Mouse (Mus musculus): ENCODE measurements around the gene Ubtd1. TPM values are rescaled to one million over a fixed set of nuclear protein-coding genes. Genes with fewer than 3 reads are reported as not detected.

Gene Ubtd1
- total and polyA plus RNA-seq, 3 experiments = 9.1 to 15.5 TPM; not detected in 1

DNA sequence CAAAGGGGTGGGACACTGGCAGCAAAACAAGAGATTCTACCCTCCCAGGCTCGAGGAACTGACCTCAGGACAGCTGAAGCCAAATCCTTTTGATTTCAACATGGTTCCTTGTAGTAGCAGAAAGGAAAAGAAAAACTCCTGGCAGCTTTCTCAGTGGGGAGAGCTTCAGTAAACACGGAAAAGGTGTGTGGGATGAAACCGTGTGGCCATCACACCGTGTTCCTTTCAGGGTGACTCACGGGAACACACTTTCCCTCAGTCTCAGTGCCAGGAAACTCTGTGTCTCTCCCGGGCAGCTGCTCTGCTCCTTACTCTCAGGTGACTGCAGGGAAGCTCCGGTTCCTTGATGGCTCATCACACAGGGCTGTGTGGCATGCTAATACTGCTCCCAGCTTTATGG, 76.9 kb downstream of the Ubtd1 start:
- Histone ChIP-seq H3K36me3 (ENCODE audit: control insufficient read depth in 1 of 2, insufficient read depth in 2 of 2, low read length in 2 of 2) (no peaks in the 10 kb centered on the region), H3K4me3 (ENCODE audit: control insufficient read depth in 1 of 2, insufficient read depth in 1 of 2, low read depth in 2 of 2, low read length in 2 of 2) (no peak overlapping the region), H3K4me1 (ENCODE audit: control insufficient read depth in 1 of 2, insufficient read depth in 2 of 2, low read length in 2 of 2) (no peaks in the 10 kb centered on the region), H3K27ac (ENCODE audit: control insufficient read depth, low read depth, low read length) (no peak overlapping the region), H3K9ac (ENCODE audit: control insufficient read depth, low read depth, low read length, poor library complexity, severe bottlenecking) (no peak overlapping the region), H3K79me2 (ENCODE audit: control insufficient read depth, insufficient read depth, low read length, poor library complexity) (no peaks in the 10 kb centered on the region), H3K27me3 (ENCODE audit: control insufficient read depth in 1 of 2, insufficient read depth in 2 of 2, low read length in 2 of 2) (peaks cover 21 to 33% of the 10 kb centered on the region in 2 experiments), H3K9me3 (replicated peaks; ENCODE audit: insufficient read depth, low read length) (no peaks in the 10 kb centered on the region)
- no peak for TF ChIP-seq MYC (IDR thresholded peaks at IDR 0.05; ENCODE audit: low read depth, low read length)
- TF ChIP-seq ZMIZ1 (IDR thresholded peaks at IDR 0.05; ENCODE audit: low read depth, low read length) = no peak
- TF ChIP-seq KAT2A (conservative IDR thresholded peaks at IDR 0.05; ENCODE audit: low read depth, low read length) = no peak
- no peak for TF ChIP-seq RCOR1 (IDR thresholded peaks at IDR 0.05; ENCODE audit: low read depth, low read length)
- DNase-seq (ENCODE audit: low read depth, low spot score) = no peak

DNA sequence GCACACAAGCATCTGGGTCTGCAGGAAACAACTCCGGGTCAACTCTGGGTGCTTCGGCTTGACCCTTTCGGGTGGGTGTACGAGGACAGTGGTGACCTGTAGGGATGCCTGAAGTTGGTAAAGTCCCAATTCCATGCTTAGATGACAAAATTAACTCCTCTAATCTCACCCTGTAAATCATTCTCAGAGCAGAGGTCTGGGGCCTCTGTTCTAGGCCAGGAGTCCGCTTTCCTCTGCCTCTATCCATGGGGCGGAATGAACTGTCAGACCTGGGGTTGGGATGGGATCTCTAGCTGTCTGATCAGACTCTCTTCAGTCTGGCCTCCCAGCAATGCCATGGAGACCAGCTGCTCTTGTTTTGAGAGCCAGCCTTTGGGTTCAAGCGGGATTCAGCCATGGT, 79.9 kb downstream of the Ubtd1 start:
- Histone ChIP-seq H3K27me3 (ENCODE audit: control insufficient read depth in 1 of 2, insufficient read depth in 2 of 2, low read length in 2 of 2) (peaks cover 23 to 41% of the 10 kb centered on the region in 2 experiments), H3K4me3 (ENCODE audit: control insufficient read depth in 1 of 2, insufficient read depth in 1 of 2, low read depth in 2 of 2, low read length in 2 of 2) (no peak overlapping the region), H3K79me2 (ENCODE audit: control insufficient read depth, insufficient read depth, low read length, poor library complexity) (no peaks in the 10 kb centered on the region), H3K9me3 (replicated peaks; ENCODE audit: insufficient read depth, low read length) (no peaks in the 10 kb centered on the region), H3K36me3 (ENCODE audit: control insufficient read depth in 1 of 2, insufficient read depth in 2 of 2, low read length in 2 of 2) (no peaks in the 10 kb centered on the region), H3K4me1 (ENCODE audit: control insufficient read depth in 1 of 2, insufficient read depth in 2 of 2, low read length in 2 of 2) (no peaks in the 10 kb centered on the region), H3K9ac (ENCODE audit: control insufficient read depth, low read depth, low read length, poor library complexity, severe bottlenecking) (no peak overlapping the region), H3K27ac (ENCODE audit: control insufficient read depth, low read depth, low read length) (no peak overlapping the region)
- TF ChIP-seq UBTF (IDR thresholded peaks at IDR 0.05; ENCODE audit: borderline replicate concordance, insufficient read depth, low read depth, low read length) = no peak
- TF ChIP-seq TCF12 (IDR thresholded peaks at IDR 0.05; ENCODE audit: low read depth, low read length) = no peak
- TF ChIP-seq TAL1 (IDR thresholded peaks at IDR 0.05; ENCODE audit: low read length) = no peak
- no peak for DNase-seq (ENCODE audit: low read depth, low spot score)

DNA sequence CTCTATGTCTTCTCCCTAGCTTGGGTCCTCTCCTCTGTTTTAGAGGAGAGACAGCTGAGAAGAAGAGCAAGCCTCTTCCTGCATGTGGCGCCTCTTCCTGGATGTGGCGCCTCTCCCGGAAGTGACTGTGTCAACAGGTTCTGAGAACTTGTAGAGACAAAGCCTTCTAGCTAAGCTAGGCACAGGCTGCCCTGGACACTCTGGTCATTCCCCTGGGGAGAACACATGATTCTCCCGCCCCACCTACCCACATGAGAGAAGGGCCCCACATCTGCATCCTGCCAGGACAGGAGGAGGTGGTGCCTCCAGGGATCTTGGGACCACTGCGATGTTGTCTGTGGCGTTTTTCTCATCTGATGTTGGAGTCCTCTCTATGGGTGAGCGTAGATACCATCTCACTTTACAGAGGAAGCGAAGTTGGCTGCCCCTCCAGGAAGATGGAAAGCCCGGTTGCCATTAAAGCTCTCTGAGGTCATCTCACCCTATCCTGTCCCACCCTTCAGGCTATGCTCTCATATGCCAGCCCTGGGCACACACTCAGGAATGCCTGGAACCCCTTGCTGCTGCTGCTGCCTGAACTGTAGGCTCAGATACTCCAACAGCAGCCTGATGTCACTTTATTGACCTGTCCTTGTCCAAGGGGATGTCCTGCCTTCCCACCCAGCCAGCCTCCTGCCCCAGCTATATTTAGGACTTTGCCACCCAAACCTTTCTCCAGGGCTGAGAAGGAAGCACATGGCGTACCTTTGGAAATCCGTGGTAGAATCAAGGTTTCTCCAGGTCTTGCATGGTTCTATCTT, 87.1 kb downstream of the Ubtd1 start:
- no peak overlapping the region for H3K9ac ChIP-seq (ENCODE audit: control insufficient read depth, low read depth, low read length, poor library complexity, severe bottlenecking)
- no peak for TF ChIP-seq ZNF384 (IDR thresholded peaks at IDR 0.05; ENCODE audit: low read depth, low read length)
- TF ChIP-seq ZMIZ1 (IDR thresholded peaks at IDR 0.05; ENCODE audit: low read depth, low read length) = no peak
- no peak for TF ChIP-seq CTCF (IDR thresholded peaks at IDR 0.05 in 2 of 3, conservative IDR thresholded peaks at IDR 0.05 in 1 of 3; ENCODE audit: control insufficient read depth in 1 of 3, insufficient read depth in 1 of 3, low read depth in 2 of 3, low read length in 3 of 3, poor library complexity in 1 of 3, severe bottlenecking in 1 of 3)
- TF ChIP-seq EP300 (IDR thresholded peaks at IDR 0.05; ENCODE audit: low read depth in 1 of 2, low read length in 2 of 2) = no peak
- TF ChIP-seq ZC3H11A (IDR thresholded peaks at IDR 0.05; ENCODE audit: low read depth, low read length) = no peak
- TF ChIP-seq ELF1 (IDR thresholded peaks at IDR 0.05; ENCODE audit: low read depth, low read length) = no peak
- no peak for TF ChIP-seq TAL1 (IDR thresholded peaks at IDR 0.05; ENCODE audit: low read length)
- no peak for TF ChIP-seq CHD2 (IDR thresholded peaks at IDR 0.05; ENCODE audit: low read length)
- no peak for TF ChIP-seq E2F4 (IDR thresholded peaks at IDR 0.05; ENCODE audit: borderline replicate concordance, low read depth, low read length)
- no peak for TF ChIP-seq POLR2AphosphoS2 (IDR thresholded peaks at IDR 0.05; ENCODE audit: low read length)
- TF ChIP-seq CHD1 (IDR thresholded peaks at IDR 0.05; ENCODE audit: low read depth, low read length) = no peak
- no peak for TF ChIP-seq MXI1 (IDR thresholded peaks at IDR 0.05; ENCODE audit: low read depth, low read length)
- TF ChIP-seq MAFK (IDR thresholded peaks at IDR 0.05; ENCODE audit: borderline replicate concordance, low read depth, low read length) = no peak
- TF ChIP-seq POLR2AphosphoS5 (IDR thresholded peaks at IDR 0.05; ENCODE audit: borderline replicate concordance, low read depth, low read length) = no peak
- no peak for TF ChIP-seq BHLHE40 (IDR thresholded peaks at IDR 0.05; ENCODE audit: borderline replicate concordance, low read depth, low read length)
- TF ChIP-seq UBTF (IDR thresholded peaks at IDR 0.05; ENCODE audit: borderline replicate concordance, insufficient read depth, low read depth, low read length) = no peak
- TF ChIP-seq GATA1 (IDR thresholded peaks at IDR 0.05; ENCODE audit: low read depth, low read length) = no peak
- no peak for TF ChIP-seq SMC3 (IDR thresholded peaks at IDR 0.05; ENCODE audit: low read depth, low read length)
- TF ChIP-seq JUND (IDR thresholded peaks at IDR 0.05; ENCODE audit: low read depth, low read length) = no peak
- H3K27ac ChIP-seq (ENCODE audit: control insufficient read depth, low read depth, low read length) = no peak overlapping the region
- H3K36me3 ChIP-seq (ENCODE audit: control insufficient read depth in 1 of 2, insufficient read depth in 2 of 2, low read length in 2 of 2) = no peaks in the 10 kb centered on the region
- H3K27me3 ChIP-seq (ENCODE audit: control insufficient read depth in 1 of 2, insufficient read depth in 2 of 2, low read length in 2 of 2) = peaks cover 20 to 32% of the 10 kb centered on the region in 2 experiments
- DNase-seq (ENCODE audit: low read depth, low spot score) = no peak
- H3K9me3 ChIP-seq (replicated peaks; ENCODE audit: insufficient read depth, low read length) = no peaks in the 10 kb centered on the region
- H3K4me1 ChIP-seq (ENCODE audit: control insufficient read depth in 1 of 2, insufficient read depth in 2 of 2, low read length in 2 of 2) = no peaks in the 10 kb centered on the region
- H3K4me3 ChIP-seq (ENCODE audit: control insufficient read depth in 1 of 2, insufficient read depth in 1 of 2, low read depth in 2 of 2, low read length in 2 of 2) = no peak overlapping the region
- H3K79me2 ChIP-seq (ENCODE audit: control insufficient read depth, insufficient read depth, low read length, poor library complexity) = no peaks in the 10 kb centered on the region
